In genomic region chr16:4655764-4656570, GRCm38 (mm10) we compare ENCODE assay signal across 8 mouse cellular contexts. TPM values are rescaled to one million over a fixed set of nuclear protein-coding genes. Genes with fewer than 3 reads are reported as not detected.
DNase-seq lines count a peak whose midpoint lies in the region; TF ChIP-seq lines count a peak whose summit lies in the region.

No protein-coding gene starts in this region.

- no peak for TF ChIP-seq CTCF in spleen, adult 2 months (IDR thresholded peaks at IDR 0.05; ENCODE audit: extremely low read depth, insufficient read depth, insufficient read length, insufficient replicate concordance)

- DNase-seq in embryo, embryonic 10.5 days (ENCODE audit: low spot score): peak; percentile 51
- no peak for DNase-seq in embryo, embryonic 10 days (ENCODE audit: low spot score)
- no peak for DNase-seq in spleen, adult 2 months (ENCODE audit: low read depth in 1 of 2, low spot score in 2 of 2)
- no peak for DNase-seq in spleen, adult 18-20 months
- DNase-seq in kidney, postnatal 10 days: peak; percentile 53
- DNase-seq in retina, postnatal 1 day: peak; percentile 90
- no peak for DNase-seq in left cerebral cortex, adult 18-20 months (ENCODE audit: low spot score in 2 of 2)
- no peak for DNase-seq in adrenal gland, postnatal 36 days

- H3K27ac ChIP-seq in spleen, adult 2 months (ENCODE audit: insufficient read depth, low read length): peak overlapping the region; percentile 26; the same call in 1 of the 2 replicates

- TF ChIP-seq POLR2A in spleen, adult 2 months (IDR thresholded peaks at IDR 0.05; ENCODE audit: low read depth, low read length): no peak

- H3K27me3 ChIP-seq in spleen, adult 2 months (ENCODE audit: control insufficient read depth, insufficient read depth, low read length): no peaks in the 10 kb centered on the region

- H3K4me3 ChIP-seq in spleen, adult 2 months (ENCODE audit: extremely low read depth, insufficient read depth, insufficient read length): no peak overlapping the region

- peaks cover 49% of the 10 kb centered on the region for H3K36me3 ChIP-seq in spleen, adult 2 months (ENCODE audit: control insufficient read depth, insufficient read depth, low read length)

- no peaks in the 10 kb centered on the region for H3K4me1 ChIP-seq in spleen, adult 2 months (ENCODE audit: control insufficient read depth, insufficient read depth, insufficient read length)

- WGBS in spleen, adult 2 months: 69% methylated on average over 11 of the region's 11 CpGs

RNA-seq across cellular contexts. Expression of gene Dnaja3, which starts 16.2 kb away (rescaled TPM):
- 11.0 and 12.1 TPM in 2 replicates for polyA plus RNA-seq in spleen, adult 2 months (2012; rRNA removed)
- 10 to 100 TPM; 61.5 to 64.2 TPM for total RNA-seq in left cerebral cortex, adult 18-20 months (2021)
- total RNA-seq in adrenal gland, postnatal 36 days (2021): 100 to 1,000 TPM; 118 to 143 TPM

RNA-seq across cellular contexts. Expression of gene Vasn, which starts 16.2 kb away (rescaled TPM):
- 23.6 and 31.3 TPM in 2 replicates for polyA plus RNA-seq in spleen, adult 2 months (2012; rRNA removed)
- 10 to 100 TPM; 11.5 to 11.6 TPM for total RNA-seq in left cerebral cortex, adult 18-20 months (2021)
- total RNA-seq in adrenal gland, postnatal 36 days (2021): 10 to 100 TPM in 1 of 2 experiments, 1 to 10 TPM in 1; 8.9 to 15.1 TPM

RNA-seq across cellular contexts. Expression of gene Coro7, which starts 23.6 kb away (rescaled TPM):
- polyA plus RNA-seq in spleen, adult 2 months (2012; rRNA removed): 150 and 191 TPM in 2 replicates
- total RNA-seq in left cerebral cortex, adult 18-20 months (2021): 10 to 100 TPM; 78.4 to 85.4 TPM
- 10 to 100 TPM; 24.6 to 25.1 TPM for total RNA-seq in adrenal gland, postnatal 36 days (2021)

RNA-seq across cellular contexts. Expression of gene Pam16, which starts 31.2 kb away (rescaled TPM):
- 8.2 and 9.5 TPM in 2 replicates for polyA plus RNA-seq in spleen, adult 2 months (2012; rRNA removed)
- 10 to 100 TPM; 72.1 to 86.6 TPM for total RNA-seq in left cerebral cortex, adult 18-20 months (2021)
- total RNA-seq in adrenal gland, postnatal 36 days (2021): 100 to 1,000 TPM in 1 of 2 experiments, 10 to 100 TPM in 1; 95.3 to 109 TPM

Comparison
In these comparisons a context has a peak if more than half of its experiments do, and no peak if none do; other contexts are left out.
1. DNase-seq: peak in embryo, embryonic 10.5 days (single experiment), kidney, postnatal 10 days (single experiment) and retina, postnatal 1 day (single experiment); none in embryo, embryonic 10 days (single experiment), spleen, adult 2 months (0 of 2), spleen, adult 18-20 months (0 of 2), left cerebral cortex, adult 18-20 months (0 of 2) and adrenal gland, postnatal 36 days (0 of 2).